Mouse (Mus musculus) embryo, embryonic 11 days (tissue): ENCODE measurements around the gene Nlrp10.

Experiments used
- DNase-seq: peaks from one replicate; pipeline ENCODE4 v3.0.0-alpha.2; 2015

Nlrp10 gene

GRCm38 (mm10) chr7:108884906-108885305 is 45.1 kb downstream of the Nlrp10 start, which contains the start of gene Olfr518:
Gene Olfr518, minus strand, starts transcription at chr7:108885006.
- no peak for DNase-seq

DNA sequence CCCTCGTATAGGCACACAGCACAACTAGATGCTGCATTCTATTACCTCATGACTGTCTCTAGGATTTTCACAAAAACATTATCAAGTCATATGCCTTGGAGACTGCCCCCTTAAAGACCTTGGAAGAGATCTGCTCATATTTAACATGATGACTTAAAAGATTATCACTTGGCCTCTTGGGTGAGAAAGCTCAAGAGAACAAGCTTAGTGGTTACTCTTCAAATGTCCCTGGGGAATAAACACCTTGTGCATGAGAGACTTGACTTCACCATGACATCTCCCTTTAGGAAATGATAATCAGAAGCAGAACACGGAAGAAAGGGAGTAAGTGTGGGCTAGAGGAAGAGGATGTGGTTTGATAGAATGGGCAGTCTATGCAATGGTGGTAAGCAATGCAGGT is 57.7 kb downstream of the Nlrp10 start, which contains the start of gene Olfr517:
Olfr517 (minus strand) TSS at position 101 of the 400 bp plus-strand sequence.
- DNase-seq = no peak
